Mouse (Mus musculus) skeletal muscle tissue, adult 2 months (tissue): ENCODE data around the gene C7.
"Not testable (repeated sequence)": the region's sequence is repeated elsewhere in the genome, so short reads cannot be mapped to it uniquely, and the experiment has no call there.

Experiments used
- DNase-seq: peaks from one replicate; pipeline ENCODE4 v3.0.0-alpha.2; 2012; ENCODE audit warnings: low read depth, low spot score

C7 gene

GRCm38 (mm10) chr15:5063635-5064034, at the start of gene C7:
Gene C7 (minus strand): TSS chr15:5063740.
- peak; percentile 50 for DNase-seq

- no peak for DNase-seq
These were observed 49.1 kb upstream of the C7 start for GRCm38 (mm10) chr15:5112651-5113050.

- DNase-seq, result no peak
These were observed 45.1 kb upstream of the C7 start for GRCm38 (mm10) chr15:5108655-5109040.

GRCm38 (mm10) chr15:5107686-5108654, 44.4 kb upstream of the C7 start, which contains the start of gene Card6:
Gene Card6 (minus strand): TSS chr15:5108539.
- peak; percentile 16 for DNase-seq

GRCm38 (mm10) chr15:5106293-5106692, 42.8 kb upstream of the C7 start:
- DNase-seq, result no peak

- no peak for DNase-seq
These were observed 42.4 kb upstream of the C7 start for GRCm38 (mm10) chr15:5105891-5106290.

GRCm38 (mm10) chr15:5102312-5102711, 38.8 kb upstream of the C7 start:
- DNase-seq, result no peak

GRCm38 (mm10) chr15:5097376-5097775, 33.8 kb upstream of the C7 start:
- no peak for DNase-seq

GRCm38 (mm10) chr15:5095534-5096301, 32.2 kb upstream of the C7 start:
- no peak for DNase-seq

GRCm38 (mm10) chr15:5090131-5090530, 26.6 kb upstream of the C7 start:
- DNase-seq, result no peak

GRCm38 (mm10) chr15:5088850-5089608, 25.5 kb upstream of the C7 start:
- DNase-seq, result no peak

GRCm38 (mm10) chr15:5086162-5086561, 22.6 kb upstream of the C7 start:
- no peak for DNase-seq

- peak; percentile 15 for DNase-seq
These were observed 17.7 kb upstream of the C7 start for GRCm38 (mm10) chr15:5081235-5081634.

GRCm38 (mm10) chr15:5068801-5069518, 5.4 kb upstream of the C7 start:
- DNase-seq, result peak; percentile 21

- no peak for DNase-seq
These were observed 17.8 kb downstream of the C7 start for GRCm38 (mm10) chr15:5045560-5046284.

GRCm38 (mm10) chr15:5029256-5029655, 34.3 kb downstream of the C7 start:
- DNase-seq, result no peak

GRCm38 (mm10) chr15:5023479-5024265, 39.9 kb downstream of the C7 start:
- DNase-seq, result not testable (repeated sequence)

GRCm38 (mm10) chr15:5009644-5010107, 53.9 kb downstream of the C7 start:
- peak; percentile 65 for DNase-seq

- DNase-seq, result peak; percentile 21
These were observed 59.9 kb downstream of the C7 start for GRCm38 (mm10) chr15:5003503-5004196.
